Mouse (Mus musculus) erythroblast, embryonic 14.5 days (primary cell): Measurements from ENCODE around the gene Acad8.

Experiments used
- GATA1 ChIP-seq: IDR thresholded peaks from 2 replicates; pipeline ENCODE4 v1.6.1; 2012; ENCODE audit warnings: low read length, inconsistent platforms, mixed read lengths
- TAL1 ChIP-seq: IDR thresholded peaks from 3 replicates; pipeline ENCODE4 v1.6.1; 2012; ENCODE audit warnings: low read length, inconsistent platforms, mixed read lengths

- TF ChIP-seq GATA1 (no peak), TAL1 (no peak)
Measured at GRCm38 (mm10) chr9:27023681-27024080, 24.3 kb upstream of the Acad8 start.
